Mouse (Mus musculus) spleen, postnatal 14 days (tissue): ENCODE measurements around the gene Ubxn6.

ENCODE experiments used
- DNase-seq, 2 experiments: peaks; one replicate each; pipeline ENCODE4 v3.0.0; 2021 to 2022; ENCODE audit warnings: low spot score in 2 of 2

Gene Ubxn6

GRCm38 (mm10) chr17:56055945-56056678 is 18.7 kb downstream of the Ubxn6 start:
- DNase-seq: no peak

DNA sequence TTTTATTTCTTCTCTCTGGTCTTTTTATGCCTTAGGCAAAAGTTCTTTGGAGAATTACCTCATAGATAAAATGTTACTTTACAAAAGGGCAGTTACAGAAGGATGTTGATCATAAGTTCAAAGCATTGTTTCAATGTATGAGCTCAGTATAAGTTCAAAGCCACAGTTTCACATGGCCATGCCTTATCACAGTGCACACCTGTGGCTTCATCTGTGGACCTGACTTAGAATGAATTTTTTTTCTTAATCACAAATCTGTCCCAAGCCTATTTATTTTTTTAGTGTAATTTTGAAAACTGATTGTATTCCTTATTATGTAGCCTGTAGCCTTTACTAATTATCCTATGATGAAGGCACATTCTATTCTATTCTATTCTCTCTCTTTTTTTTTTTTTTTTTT is 19.9 kb downstream of the Ubxn6 start:
- no peak for DNase-seq

- DNase-seq: no peak
Observed at GRCm38 (mm10) chr17:56051369-56051768, 23.5 kb downstream of the Ubxn6 start.

GRCm38 (mm10) chr17:56040857-56041163 is 34.0 kb downstream of the Ubxn6 start:
- no peak for DNase-seq

DNA sequence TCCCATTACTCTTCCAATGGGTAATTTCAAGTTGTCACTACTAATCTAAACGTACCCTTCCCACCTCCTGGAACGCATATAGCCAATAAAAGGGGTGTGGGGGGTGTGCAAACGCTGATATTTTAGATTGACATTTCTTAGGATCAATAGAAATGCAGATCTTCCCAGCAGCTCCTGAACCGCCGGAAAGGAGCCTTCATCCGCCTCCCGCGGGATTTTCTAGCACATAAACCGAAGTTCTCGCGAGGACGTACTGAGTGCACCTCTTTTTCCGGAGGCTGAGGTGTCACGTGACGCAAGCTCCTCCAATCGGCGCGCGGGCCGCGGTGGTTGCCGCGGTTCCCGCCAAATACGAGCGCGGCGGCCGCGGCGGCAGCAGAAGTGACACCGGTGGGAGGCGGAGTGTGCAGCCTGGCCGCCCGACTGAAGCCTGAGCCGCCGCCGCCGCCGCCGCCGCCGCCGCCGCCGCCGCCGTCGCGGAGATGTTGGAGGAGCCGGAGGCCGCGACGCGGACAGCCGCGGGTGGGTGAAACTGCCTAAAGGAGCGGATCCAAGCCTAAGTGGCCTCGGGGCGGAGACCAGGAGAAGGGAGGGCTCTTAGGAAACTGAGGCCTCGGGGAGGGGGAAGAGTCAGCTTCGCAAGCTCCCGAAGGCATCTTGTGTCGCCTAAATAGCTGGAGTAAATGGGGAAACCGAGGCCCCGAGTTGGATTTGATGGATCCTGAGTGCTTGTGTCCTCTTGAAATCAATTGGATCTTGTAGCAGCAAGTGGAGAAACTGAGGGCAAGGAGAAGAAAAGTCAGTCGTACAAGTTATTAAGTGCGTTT is 34.6 kb downstream of the Ubxn6 start, which contains the start of gene Chaf1a:
Gene Chaf1a (plus strand): TSS at position 410 of the 827 bp plus-strand sequence.
- peak; percentile 92 to 94 for DNase-seq

GRCm38 (mm10) chr17:56039345-56039744 is 35.5 kb downstream of the Ubxn6 start:
- no peak for DNase-seq

- DNase-seq: no peak
Observed at GRCm38 (mm10) chr17:56038583-56039261, 36.1 kb downstream of the Ubxn6 start.

- DNase-seq: no peak
Observed at GRCm38 (mm10) chr17:56036901-56037287, 37.9 kb downstream of the Ubxn6 start.

GRCm38 (mm10) chr17:56036176-56036900 is 38.5 kb downstream of the Ubxn6 start, which contains the start of gene Sh3gl1:
Gene Sh3gl1, minus strand, starts transcription at chr17:56036635.
- peak; percentile 99 for DNase-seq

- no peak for DNase-seq
Observed at GRCm38 (mm10) chr17:56035216-56035615, 39.6 kb downstream of the Ubxn6 start.

DNA sequence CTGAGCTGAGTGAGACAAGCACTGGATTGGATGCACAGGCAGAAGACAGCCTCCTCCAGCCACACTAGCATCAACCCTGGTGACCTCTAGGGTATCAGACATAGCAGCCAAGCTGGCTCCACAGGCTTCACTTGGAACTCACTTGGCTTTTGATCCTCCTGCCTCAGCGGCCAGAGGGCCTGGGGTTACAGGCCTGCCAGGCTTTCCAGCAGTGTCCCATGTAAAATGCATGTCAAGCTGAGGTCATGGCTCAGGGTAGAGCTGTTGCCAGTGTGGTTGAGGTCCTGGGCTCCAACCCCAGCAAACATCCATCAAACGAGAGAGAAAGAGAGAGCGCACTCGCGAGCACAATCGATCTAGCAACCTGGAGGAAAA is 40.1 kb downstream of the Ubxn6 start:
- DNase-seq: no peak

DNA sequence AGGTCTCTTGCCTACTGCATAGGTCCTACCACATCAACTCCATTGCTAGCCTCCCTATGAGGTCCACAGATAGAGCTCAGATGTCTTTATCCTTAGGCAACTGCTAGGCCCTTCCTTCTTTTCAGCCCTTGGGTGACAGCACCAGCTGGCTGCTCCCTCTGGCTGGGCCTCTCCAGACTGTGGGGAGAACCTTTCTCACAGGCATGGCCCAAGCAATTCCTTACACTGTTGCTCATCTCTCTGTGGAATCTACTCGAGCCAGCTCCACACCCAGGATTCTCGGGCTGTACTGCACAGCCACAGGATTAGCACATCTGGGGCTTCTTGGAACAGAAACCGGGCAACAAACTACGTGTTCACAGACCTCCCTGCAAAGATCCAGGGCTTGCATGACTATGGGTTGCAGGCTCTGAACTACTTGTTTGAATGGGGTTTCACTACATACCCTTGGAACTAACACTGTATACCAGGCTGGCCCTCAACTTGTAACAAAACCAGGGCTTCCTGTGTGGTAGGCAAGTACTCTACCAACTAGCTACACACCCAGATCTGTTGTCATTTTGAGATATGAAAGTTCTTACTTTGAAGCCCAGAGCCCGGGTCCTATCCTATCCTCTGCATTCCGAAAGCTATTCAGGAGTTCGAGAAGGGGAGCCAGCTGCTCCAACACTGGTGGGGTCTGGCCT is 40.6 kb downstream of the Ubxn6 start:
- DNase-seq: no peak

- peak in 1 of 2 experiments; percentile 38 for DNase-seq
Observed at GRCm38 (mm10) chr17:56032831-56033230, 42.0 kb downstream of the Ubxn6 start.

DNA sequence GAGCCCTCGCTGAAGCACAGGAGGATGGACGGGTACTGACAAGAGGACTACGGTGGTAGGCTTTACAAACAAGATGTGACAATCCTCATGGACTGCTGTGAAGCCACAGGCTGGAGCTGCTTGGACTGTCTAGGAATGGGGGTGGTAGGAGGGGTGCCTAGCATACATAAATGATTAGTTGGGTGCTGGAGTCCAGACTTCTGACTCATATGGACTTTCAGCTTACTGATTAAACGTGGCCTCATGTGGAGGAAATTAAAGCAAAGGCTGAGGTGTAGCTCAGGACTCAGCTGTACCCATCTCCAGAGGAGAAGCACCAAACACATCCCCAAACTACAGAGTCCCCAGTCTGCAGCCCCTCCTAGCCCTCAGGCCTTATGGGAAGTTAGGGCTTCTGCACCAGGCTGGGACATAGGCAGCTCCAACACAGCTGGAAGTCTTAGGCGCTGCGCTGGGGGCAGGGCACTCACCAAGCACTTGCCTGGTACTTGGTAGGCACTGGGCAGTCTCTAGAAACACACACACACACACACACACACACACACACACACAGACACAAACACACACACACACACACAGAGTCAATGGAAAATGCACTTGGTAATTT is 42.6 kb downstream of the Ubxn6 start:
- DNase-seq: no peak

DNA sequence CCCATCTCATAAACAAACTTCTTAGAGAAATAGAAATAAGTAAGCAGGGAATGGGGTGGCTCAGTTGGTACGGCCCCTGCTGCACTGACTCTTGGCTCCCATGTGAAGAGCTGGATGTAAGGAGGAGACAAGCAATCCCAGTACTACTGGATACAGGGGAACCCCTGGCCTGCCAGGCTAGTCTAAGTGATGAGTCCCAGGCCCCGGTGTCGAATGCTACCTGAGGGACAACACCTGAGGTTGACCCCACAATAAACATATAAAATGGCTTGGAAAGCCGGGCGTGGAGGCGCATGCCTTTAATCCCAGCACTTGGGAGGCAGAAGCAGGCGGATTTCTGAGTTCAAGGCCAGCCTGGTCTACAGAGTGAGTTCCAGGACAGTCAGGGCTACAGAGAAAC is 43.4 kb downstream of the Ubxn6 start:
- no peak for DNase-seq

DNA sequence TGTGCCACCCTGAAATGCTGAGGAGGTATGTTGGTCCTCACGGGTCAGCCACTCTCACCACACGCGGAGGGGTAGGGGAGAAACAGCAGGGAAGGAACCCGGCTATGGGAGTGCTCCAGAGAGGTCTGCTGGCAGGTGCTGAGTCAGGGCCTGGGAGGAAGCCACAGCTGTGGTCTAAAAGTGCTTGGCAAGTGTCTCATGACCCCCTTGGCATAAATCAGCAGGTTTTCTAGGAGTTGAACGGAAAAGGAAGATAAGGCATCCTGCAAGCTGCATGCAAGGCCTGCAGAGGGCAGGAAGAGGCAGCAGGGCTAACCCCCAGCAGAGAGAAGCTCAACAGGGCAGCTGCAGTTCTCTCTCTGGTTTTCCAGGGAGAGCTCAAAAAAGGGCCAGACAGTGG is 43.9 kb downstream of the Ubxn6 start:
- DNase-seq: no peak

GRCm38 (mm10) chr17:56030238-56030870 is 44.5 kb downstream of the Ubxn6 start:
- DNase-seq: no peak

DNA sequence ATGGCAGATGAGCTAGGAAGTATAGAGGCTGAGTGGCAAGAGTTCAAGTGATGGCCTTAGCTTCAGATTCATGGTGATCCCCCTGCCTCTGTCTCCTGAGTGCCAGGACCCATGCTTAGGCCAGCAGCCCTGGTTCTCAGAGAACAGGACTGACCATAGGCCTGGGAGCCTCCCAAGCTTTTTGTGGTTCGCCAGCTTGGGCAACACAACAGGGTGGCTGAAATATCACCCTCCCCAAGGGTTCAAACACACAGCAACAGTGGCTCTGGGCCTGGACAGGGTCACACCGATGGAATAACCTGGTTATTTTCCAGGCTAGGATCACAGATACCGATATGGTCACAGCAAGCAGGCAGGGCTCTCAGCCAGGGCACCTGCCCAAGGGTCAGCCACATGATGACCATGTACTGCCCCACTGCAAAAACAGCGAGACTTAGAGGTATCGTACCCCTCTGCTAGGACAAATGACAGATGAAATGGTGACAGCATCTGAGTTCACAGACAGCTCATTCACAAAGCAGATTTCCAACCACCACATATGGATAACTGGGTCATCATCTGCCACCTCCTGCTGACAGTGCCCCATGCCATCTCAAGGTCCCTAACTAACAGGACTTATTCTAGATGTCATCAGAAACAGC is 46.9 kb downstream of the Ubxn6 start:
- DNase-seq: no peak

DNA sequence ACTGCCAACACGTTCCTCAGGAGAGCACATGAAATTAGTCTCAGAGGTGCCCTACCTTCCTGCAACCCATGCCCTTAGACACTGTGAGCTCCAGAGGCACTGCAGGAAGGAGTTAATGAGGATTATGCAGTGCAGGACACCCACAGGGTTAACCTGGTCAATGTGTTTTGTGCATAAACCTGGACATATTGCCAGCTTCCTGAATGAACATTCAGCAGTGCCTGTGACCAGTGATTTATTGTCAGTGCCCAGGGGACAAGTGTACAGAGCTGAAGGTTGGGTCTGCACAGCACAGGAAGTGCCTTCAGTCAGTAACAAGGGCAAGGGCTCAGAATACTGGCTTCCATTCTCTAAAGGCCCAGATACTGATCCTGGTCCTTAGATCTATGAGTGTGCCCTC is 47.9 kb downstream of the Ubxn6 start:
- DNase-seq: no peak

DNA sequence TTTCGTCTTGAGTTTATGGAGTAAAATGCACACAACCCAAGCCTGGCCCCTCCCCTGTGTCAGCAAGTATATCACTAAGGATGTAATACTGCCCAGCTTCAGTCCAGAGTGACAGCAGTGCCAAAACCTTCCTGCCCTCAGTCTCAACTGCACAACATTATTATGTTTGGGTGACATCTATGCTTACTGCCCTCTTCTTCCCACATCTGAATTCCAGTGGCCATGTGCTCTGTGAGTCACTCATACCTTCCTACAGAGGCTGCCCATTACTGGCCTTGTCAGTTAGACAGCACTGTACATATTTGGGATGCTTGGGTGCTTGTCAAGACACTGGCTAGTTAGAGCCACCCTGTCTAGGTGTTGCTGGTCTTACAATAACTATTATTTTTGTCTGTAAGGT is 48.5 kb downstream of the Ubxn6 start:
- no peak for DNase-seq
